Mouse (Mus musculus): ENCODE results near the gene Vmn1r52. TPM values are rescaled to one million over a fixed set of nuclear protein-coding genes. Genes with fewer than 3 reads are reported as not detected.
"Not testable (repeated sequence)": the region's sequence is repeated elsewhere in the genome, so short reads cannot be mapped to it uniquely, and the experiment has no call there.

Vmn1r52 gene
- not detected in 2 replicates for polyA plus RNA-seq (2014; fragmentation: Nextera tagmentation; extraction: Ambion mirVana)

DNA sequence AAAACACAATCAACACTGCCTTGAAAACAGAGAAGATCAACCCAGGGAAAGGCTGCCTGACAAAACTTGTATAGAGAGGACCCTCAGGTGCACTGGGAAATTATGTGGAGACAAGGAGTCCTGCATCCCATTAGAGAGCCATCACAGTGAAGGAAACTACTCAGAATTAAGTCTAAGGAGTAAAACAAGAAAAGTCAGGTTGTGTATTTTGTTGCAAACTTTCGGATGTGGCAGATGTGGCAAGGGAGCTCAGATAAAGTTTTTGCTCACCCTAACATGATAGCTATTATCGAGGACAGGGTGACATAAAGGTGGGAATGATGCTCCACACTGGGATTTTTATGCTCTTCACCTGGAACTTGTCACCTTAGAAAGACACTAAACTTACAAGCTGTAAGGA lies at the start of gene Vmn1r52:
TSS of gene Vmn1r52 (plus strand) at position 301 of the 400 bp plus-strand sequence.
- 72% methylated on average over 2 of the region's 2 CpGs for WGBS
- Histone ChIP-seq H3K36me3 (ENCODE audit: control insufficient read depth, insufficient read depth, low read length) (no peaks in the 10 kb centered on the region), H3K27me3 (replicated peaks; ENCODE audit: control insufficient read depth, insufficient read depth, low read length) (no peaks in the 10 kb centered on the region)

DNA sequence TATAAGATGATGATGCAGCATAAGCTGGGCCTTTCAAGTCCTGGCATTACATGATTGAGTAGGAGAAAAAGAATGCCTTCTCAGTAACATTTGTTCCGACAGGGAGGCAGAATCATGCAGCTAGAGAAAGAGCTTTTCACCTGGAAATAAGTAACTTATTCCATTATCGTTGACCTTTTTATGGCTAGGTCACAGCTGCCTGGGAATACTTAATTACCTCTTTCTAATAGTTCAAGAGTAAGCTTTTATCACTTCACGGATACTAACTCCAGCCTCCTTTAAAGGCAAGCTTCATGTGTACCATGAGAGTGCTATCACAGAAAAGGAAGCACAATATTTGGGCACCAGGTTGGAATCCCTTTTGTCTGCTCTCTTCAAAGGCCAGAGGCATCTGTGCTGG lies 14.5 kb upstream of the Vmn1r52 start:
- ATAC-seq (no peak), DNase-seq (ENCODE audit: low spot score) (no peak)
- Histone ChIP-seq H3K9ac (ENCODE audit: low read length) (no peak overlapping the region), H3K27me3 (replicated peaks; ENCODE audit: control insufficient read depth, insufficient read depth, low read length) (no peaks in the 10 kb centered on the region), H3K9me3 (replicated peaks; ENCODE audit: control insufficient read depth, low read length) (no peaks in the 10 kb centered on the region), H3K4me2 (ENCODE audit: low read length) (no peak overlapping the region), H3K4me3 (ENCODE audit: low read depth, low read length) (no peak overlapping the region), H3K27ac (ENCODE audit: low read depth, low read length) (no peak overlapping the region), H3K36me3 (ENCODE audit: control insufficient read depth, insufficient read depth, low read length) (no peaks in the 10 kb centered on the region), H3K4me1 (ENCODE audit: control insufficient read depth, insufficient read depth, low read length) (no peaks in the 10 kb centered on the region)
- 88% methylated on average over 3 of the region's 3 CpGs for WGBS

More for the DNA sequence above, at the start of gene Vmn1r52:
- Histone ChIP-seq H3K4me2 (ENCODE audit: low read length) (no peak within 1 kb of the TSS), H3K9ac (ENCODE audit: low read length) (no peak within 1 kb of the TSS), H3K9me3 (replicated peaks; ENCODE audit: control insufficient read depth, low read length) (no peaks in the 10 kb centered on the region; the same call in 1 of the 2 replicates), H3K4me3 (ENCODE audit: low read depth, low read length) (no peak within 1 kb of the TSS), H3K4me1 (ENCODE audit: control insufficient read depth, insufficient read depth, low read length) (no peaks in the 10 kb centered on the region), H3K27ac (ENCODE audit: low read depth, low read length) (no peak within 1 kb of the TSS)
- no peak for ATAC-seq
- no peak for DNase-seq (ENCODE audit: low spot score)

DNA sequence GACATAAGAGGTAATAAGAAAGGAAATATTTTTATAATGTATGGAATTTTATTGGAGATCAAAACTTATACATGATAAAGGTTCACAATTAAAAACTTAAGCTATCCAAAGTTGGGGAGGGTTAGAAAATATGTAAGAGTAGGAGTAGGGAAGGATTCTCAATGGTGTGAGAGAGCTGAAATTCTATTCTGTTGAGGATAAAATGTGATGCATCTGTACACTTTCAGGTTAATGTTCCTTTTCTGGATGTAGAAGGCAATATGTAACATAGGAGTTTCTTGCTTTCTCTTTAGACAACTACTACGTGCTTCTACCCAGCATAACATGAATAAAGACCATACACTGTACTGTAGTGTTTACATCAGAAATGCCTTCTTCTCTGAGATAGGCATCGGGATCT lies 27.9 kb downstream of the Vmn1r52 start, which contains the start of gene V1ra8:
TSS of gene V1ra8 (plus strand) at position 301 of the 400 bp plus-strand sequence.
- H3K9ac ChIP-seq (ENCODE audit: low read length); H3K27me3 ChIP-seq (replicated peaks; ENCODE audit: control insufficient read depth, insufficient read depth, low read length); H3K4me3 ChIP-seq (ENCODE audit: low read depth, low read length); H3K36me3 ChIP-seq (ENCODE audit: control insufficient read depth, insufficient read depth, low read length); H3K4me2 ChIP-seq (ENCODE audit: low read length); ATAC-seq; H3K4me1 ChIP-seq (ENCODE audit: control insufficient read depth, insufficient read depth, low read length); H3K9me3 ChIP-seq (replicated peaks; ENCODE audit: control insufficient read depth, low read length); DNase-seq (ENCODE audit: low spot score); H3K27ac ChIP-seq (ENCODE audit: low read depth, low read length): not testable (repeated sequence)
- 74% methylated on average over 1 of the region's 2 CpGs for WGBS

DNA sequence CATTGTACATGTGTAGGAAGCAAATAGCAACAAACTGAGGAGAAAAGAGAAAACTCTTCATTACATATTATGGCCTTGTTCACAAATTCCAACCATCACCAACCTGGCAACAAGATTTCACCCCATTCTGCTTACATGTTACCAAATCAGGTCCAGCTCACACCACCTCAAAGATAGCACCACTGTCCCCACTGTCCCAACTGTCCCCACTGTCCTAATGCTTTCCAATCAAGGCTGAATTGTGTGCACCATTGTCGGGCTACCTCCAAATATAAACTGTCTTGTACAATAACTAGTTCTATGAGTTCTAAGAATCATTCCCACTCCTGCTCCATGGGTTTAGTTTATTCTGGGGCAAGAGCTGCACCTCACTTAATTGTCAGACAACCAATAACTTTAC lies 49.7 kb downstream of the Vmn1r52 start, which contains the start of gene Vmn1r53:
TSS of gene Vmn1r53 (minus strand) at position 101 of the 400 bp plus-strand sequence.
- Histone ChIP-seq H3K4me1 (ENCODE audit: control insufficient read depth, insufficient read depth, low read length) (no peaks in the 10 kb centered on the region), H3K27ac (ENCODE audit: low read depth, low read length) (no peak within 1 kb of the TSS), H3K9me3 (replicated peaks; ENCODE audit: control insufficient read depth, low read length) (no peaks in the 10 kb centered on the region), H3K27me3 (replicated peaks; ENCODE audit: control insufficient read depth, insufficient read depth, low read length) (no peaks in the 10 kb centered on the region), H3K4me2 (ENCODE audit: low read length) (no peak within 1 kb of the TSS), H3K36me3 (ENCODE audit: control insufficient read depth, insufficient read depth, low read length) (no peaks in the 10 kb centered on the region), H3K9ac (ENCODE audit: low read length) (no peak within 1 kb of the TSS), H3K4me3 (ENCODE audit: low read depth, low read length) (no peak within 1 kb of the TSS)
- ATAC-seq (no peak), DNase-seq (ENCODE audit: low spot score) (no peak)
- 90% methylated on average over 1 of the region's 1 CpGs for WGBS

Other genes with a start within 250 kb of the Vmn1r52 start
- not detected in 2 replicates for gene Vmn1r45, start 234.2 kb upstream of the Vmn1r52 start, polyA plus RNA-seq (2014; fragmentation: Nextera tagmentation; extraction: Ambion mirVana)
- gene Vmn1r46, start 205.5 kb upstream of the Vmn1r52 start, polyA plus RNA-seq (2014; fragmentation: Nextera tagmentation; extraction: Ambion mirVana) = not detected in 2 replicates
- gene Vmn1r47, start 158.7 kb upstream of the Vmn1r52 start, polyA plus RNA-seq (2014; fragmentation: Nextera tagmentation; extraction: Ambion mirVana) = not detected in 2 replicates
- gene Vmn1r48, start 138.0 kb upstream of the Vmn1r52 start, polyA plus RNA-seq (2014; fragmentation: Nextera tagmentation; extraction: Ambion mirVana) = not detected in 2 replicates
- gene Vmn1r49, start 96.3 kb upstream of the Vmn1r52 start, polyA plus RNA-seq (2014; fragmentation: Nextera tagmentation; extraction: Ambion mirVana) = not detected in 2 replicates
- gene Vmn1r50, start 73.4 kb upstream of the Vmn1r52 start, polyA plus RNA-seq (2014; fragmentation: Nextera tagmentation; extraction: Ambion mirVana) = not detected in 2 replicates
- not detected in 2 replicates for gene Vmn1r51, start 52.2 kb upstream of the Vmn1r52 start, polyA plus RNA-seq (2014; fragmentation: Nextera tagmentation; extraction: Ambion mirVana)
- gene V1ra8, start 28.0 kb downstream of the Vmn1r52 start, polyA plus RNA-seq (2014; fragmentation: Nextera tagmentation; extraction: Ambion mirVana) = not detected in 2 replicates
- not detected in 2 replicates for gene Vmn1r53, start 49.6 kb downstream of the Vmn1r52 start, polyA plus RNA-seq (2014; fragmentation: Nextera tagmentation; extraction: Ambion mirVana)
- gene Vmn1r54, start 71.5 kb downstream of the Vmn1r52 start, polyA plus RNA-seq (2014; fragmentation: Nextera tagmentation; extraction: Ambion mirVana) = not detected in 2 replicates
- gene BC048671, start 126.4 kb downstream of the Vmn1r52 start, polyA plus RNA-seq (2014; fragmentation: Nextera tagmentation; extraction: Ambion mirVana) = not detected in 2 replicates
- gene Chst13, start 150.4 kb downstream of the Vmn1r52 start, polyA plus RNA-seq (2014; fragmentation: Nextera tagmentation; extraction: Ambion mirVana) = not detected in 2 replicates
- gene Uroc1, start 158.5 kb downstream of the Vmn1r52 start, polyA plus RNA-seq (2014; fragmentation: Nextera tagmentation; extraction: Ambion mirVana) = not detected in 2 replicates
- gene Zxdc, start 194.7 kb downstream of the Vmn1r52 start, polyA plus RNA-seq (2014; fragmentation: Nextera tagmentation; extraction: Ambion mirVana) = 13.4 and 14.0 TPM in 2 replicates

All from forebrain, embryonic 14.5 days (tissue).